Mouse (Mus musculus): Measurements from ENCODE around the gene March7. TPM values are rescaled to one million over a fixed set of nuclear protein-coding genes. Genes with fewer than 3 reads are reported as not detected.

The March7 gene
- polyA plus RNA-seq, 1 experiment from 2014 or later: 48.5 TPM

GRCm38 (mm10) chr2:60221954-60222353 lies 12.3 kb downstream of the March7 start:
- no peak overlapping the region for H3K27ac ChIP-seq (ENCODE audit: low read depth, low read length)
- H3K9me3 ChIP-seq (ENCODE audit: control insufficient read depth, low read length): no peaks in the 10 kb centered on the region
- no peak overlapping the region for H3K4me2 ChIP-seq
- peaks cover 4% of the 10 kb centered on the region; the same call in 1 of the 2 replicates for H3K36me3 ChIP-seq (ENCODE audit: control insufficient read depth, insufficient read depth, low read length)
- ATAC-seq (replicated peaks; ENCODE audit: low FRiP score): no peak
- peaks cover 3% of the 10 kb centered on the region; the same call in 1 of the 2 replicates for H3K4me1 ChIP-seq (replicated peaks; ENCODE audit: control insufficient read depth, insufficient read depth, low read length)
- H3K27me3 ChIP-seq (replicated peaks; ENCODE audit: control insufficient read depth, insufficient read depth, low read length): no peaks in the 10 kb centered on the region
- no peak for DNase-seq (ENCODE audit: low spot score)
- no peak overlapping the region for H3K4me3 ChIP-seq (ENCODE audit: low read depth, low read length)
- no peak overlapping the region for H3K9ac ChIP-seq (ENCODE audit: low read depth, low read length)
- WGBS: 98% methylated on average over 2 of the region's 2 CpGs

DNA sequence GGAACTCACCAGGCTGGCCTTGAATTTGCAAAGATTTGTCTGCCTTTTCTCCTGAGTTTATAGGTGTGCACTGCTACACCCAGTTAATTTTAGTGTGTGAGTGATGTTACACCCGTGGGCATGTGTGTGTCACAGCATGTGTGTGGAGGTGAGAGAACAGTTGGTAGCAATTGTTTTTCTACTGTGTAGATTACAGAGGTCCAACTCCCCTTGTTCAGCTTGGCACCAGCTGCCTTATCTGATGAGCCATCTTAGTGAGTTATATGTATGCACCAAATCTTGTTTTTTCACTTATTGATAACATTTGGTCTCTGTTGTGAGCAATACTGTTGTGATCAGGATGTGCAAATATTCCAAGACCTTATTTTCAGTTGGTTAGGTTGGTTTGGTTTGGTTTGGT lies 13.8 kb downstream of the March7 start:
- Histone ChIP-seq H3K27ac (ENCODE audit: low read depth, low read length) (no peak overlapping the region), H3K27me3 (replicated peaks; ENCODE audit: control insufficient read depth, insufficient read depth, low read length) (no peaks in the 10 kb centered on the region), H3K4me3 (ENCODE audit: low read depth, low read length) (no peak overlapping the region), H3K4me1 (replicated peaks; ENCODE audit: control insufficient read depth, insufficient read depth, low read length) (peaks cover 4% of the 10 kb centered on the region), H3K9ac (ENCODE audit: low read depth, low read length) (no peak overlapping the region), H3K36me3 (ENCODE audit: control insufficient read depth, insufficient read depth, low read length) (peaks cover 4% of the 10 kb centered on the region; the same call in 1 of the 2 replicates), H3K4me2 (no peak overlapping the region), H3K9me3 (ENCODE audit: control insufficient read depth, low read length) (no peaks in the 10 kb centered on the region)
- DNase-seq (ENCODE audit: low spot score) (no peak), ATAC-seq (replicated peaks; ENCODE audit: low FRiP score) (no peak)
- 89% methylated on average over 1 of the region's 1 CpGs for WGBS

GRCm38 (mm10) chr2:60228470-60228869 lies 18.8 kb downstream of the March7 start:
- Histone ChIP-seq H3K4me1 (replicated peaks; ENCODE audit: control insufficient read depth, insufficient read depth, low read length) (peaks cover 4% of the 10 kb centered on the region), H3K4me3 (ENCODE audit: low read depth, low read length) (no peak overlapping the region), H3K9ac (ENCODE audit: low read depth, low read length) (no peak overlapping the region), H3K36me3 (ENCODE audit: control insufficient read depth, insufficient read depth, low read length) (peaks cover 17% of the 10 kb centered on the region; the same call in 1 of the 2 replicates), H3K27ac (ENCODE audit: low read depth, low read length) (no peak overlapping the region), H3K27me3 (replicated peaks; ENCODE audit: control insufficient read depth, insufficient read depth, low read length) (no peaks in the 10 kb centered on the region), H3K4me2 (no peak overlapping the region), H3K9me3 (ENCODE audit: control insufficient read depth, low read length) (no peaks in the 10 kb centered on the region)
- no peak for DNase-seq (ENCODE audit: low spot score)
- whole genome bisulfite sequencing: 87% methylated on average over 1 of the region's 1 CpGs
- 0 out of 2 replicates have a peak, but pooled peaks have one; percentile 43 for ATAC-seq (replicated peaks; ENCODE audit: low FRiP score)

DNA sequence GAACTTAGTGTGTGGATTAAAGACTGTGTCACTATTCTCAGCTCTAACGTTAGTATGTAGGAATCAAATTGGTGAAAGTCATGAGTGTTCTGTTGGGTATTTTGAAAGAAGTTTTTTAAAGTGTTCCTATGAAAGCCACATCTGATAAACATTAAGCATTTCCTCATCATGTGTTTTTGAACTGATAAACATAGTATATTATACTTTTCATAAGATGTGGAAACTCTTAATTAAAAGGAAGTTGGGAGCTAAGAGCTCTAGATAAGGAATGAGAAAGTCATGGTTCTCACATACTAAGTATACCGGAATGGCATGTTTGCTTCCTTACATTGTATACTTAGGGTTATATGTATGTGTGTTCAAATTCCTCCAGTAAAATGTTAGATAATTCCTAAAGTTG lies 20.7 kb downstream of the March7 start:
- no peak overlapping the region for H3K4me3 ChIP-seq (ENCODE audit: low read depth, low read length)
- H3K4me1 ChIP-seq (replicated peaks; ENCODE audit: control insufficient read depth, insufficient read depth, low read length): peaks cover 4% of the 10 kb centered on the region
- DNase-seq (ENCODE audit: low spot score): no peak
- no peak for ATAC-seq (replicated peaks; ENCODE audit: low FRiP score)
- H3K9ac ChIP-seq (ENCODE audit: low read depth, low read length): no peak overlapping the region
- H3K9me3 ChIP-seq (ENCODE audit: control insufficient read depth, low read length): no peaks in the 10 kb centered on the region
- no peak overlapping the region for H3K4me2 ChIP-seq
- no peak overlapping the region for H3K27ac ChIP-seq (ENCODE audit: low read depth, low read length)
- no peaks in the 10 kb centered on the region for H3K27me3 ChIP-seq (replicated peaks; ENCODE audit: control insufficient read depth, insufficient read depth, low read length)
- peaks cover 22% of the 10 kb centered on the region; the same call in 1 of the 2 replicates for H3K36me3 ChIP-seq (ENCODE audit: control insufficient read depth, insufficient read depth, low read length)
- 84% methylated on average over 2 of the region's 2 CpGs for WGBS

DNA sequence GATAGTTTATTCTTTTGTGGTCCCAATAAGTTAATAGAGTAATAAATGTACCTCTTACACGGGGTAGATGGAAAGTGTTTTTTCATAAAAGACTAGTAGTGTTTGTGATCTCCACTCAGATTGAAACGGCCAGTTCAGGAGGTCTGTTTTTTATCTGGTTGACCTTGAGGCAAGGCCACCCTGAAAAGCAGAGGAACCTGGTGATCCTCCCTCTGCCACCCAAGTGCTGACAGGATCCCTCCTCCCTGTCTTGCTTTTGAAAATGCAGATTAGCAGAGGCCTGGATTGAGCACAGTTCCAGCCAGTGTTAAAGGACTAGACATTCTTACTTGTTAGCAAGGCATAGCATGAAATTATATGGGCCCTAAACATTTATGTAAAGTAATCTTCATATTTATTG lies 23.5 kb downstream of the March7 start:
- Histone ChIP-seq H3K4me3 (ENCODE audit: low read depth, low read length) (no peak overlapping the region), H3K9me3 (ENCODE audit: control insufficient read depth, low read length) (no peaks in the 10 kb centered on the region), H3K9ac (ENCODE audit: low read depth, low read length) (no peak overlapping the region), H3K4me1 (replicated peaks; ENCODE audit: control insufficient read depth, insufficient read depth, low read length) (no peaks in the 10 kb centered on the region), H3K4me2 (no peak overlapping the region), H3K27me3 (replicated peaks; ENCODE audit: control insufficient read depth, insufficient read depth, low read length) (no peaks in the 10 kb centered on the region), H3K36me3 (ENCODE audit: control insufficient read depth, insufficient read depth, low read length) (peaks cover 32% of the 10 kb centered on the region), H3K27ac (ENCODE audit: low read depth, low read length) (no peak overlapping the region)
- WGBS: 54% methylated on average over 2 of the region's 2 CpGs
- DNase-seq (ENCODE audit: low spot score): no peak
- no peak for ATAC-seq (replicated peaks; ENCODE audit: low FRiP score)

DNA sequence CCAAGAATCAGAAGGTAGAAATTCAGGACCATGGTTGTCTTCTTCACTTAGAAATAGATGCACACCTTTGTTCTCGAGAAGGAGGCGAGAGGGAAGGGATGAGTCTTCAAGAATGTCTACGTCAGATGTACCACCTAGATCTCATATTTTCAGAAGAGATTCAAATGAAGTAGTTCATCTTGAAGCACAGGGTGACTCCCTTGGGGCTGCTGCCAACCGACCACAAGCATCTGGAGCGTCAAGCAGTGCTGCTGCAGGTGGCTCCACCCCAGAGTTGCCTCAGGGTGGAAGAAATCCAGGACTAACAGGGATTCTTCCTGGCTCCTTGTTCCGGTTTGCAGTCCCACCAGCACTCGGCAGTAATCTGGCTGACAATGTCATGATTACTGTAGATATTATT lies 24.8 kb downstream of the March7 start:
- DNase-seq (ENCODE audit: low spot score) (no peak), ATAC-seq (replicated peaks; ENCODE audit: low FRiP score) (no peak)
- no peaks in the 10 kb centered on the region for H3K27me3 ChIP-seq (replicated peaks; ENCODE audit: control insufficient read depth, insufficient read depth, low read length)
- peaks cover 38% of the 10 kb centered on the region for H3K36me3 ChIP-seq (ENCODE audit: control insufficient read depth, insufficient read depth, low read length)
- WGBS: 94% methylated on average over 7 of the region's 7 CpGs
- H3K27ac ChIP-seq (ENCODE audit: low read depth, low read length): no peak overlapping the region
- no peak overlapping the region for H3K9ac ChIP-seq (ENCODE audit: low read depth, low read length)
- no peaks in the 10 kb centered on the region for H3K9me3 ChIP-seq (ENCODE audit: control insufficient read depth, low read length)
- H3K4me2 ChIP-seq: no peak overlapping the region
- no peak overlapping the region for H3K4me3 ChIP-seq (ENCODE audit: low read depth, low read length)
- H3K4me1 ChIP-seq (replicated peaks; ENCODE audit: control insufficient read depth, insufficient read depth, low read length): no peaks in the 10 kb centered on the region

- Histone ChIP-seq H3K27me3 (replicated peaks; ENCODE audit: control insufficient read depth, insufficient read depth, low read length) (no peaks in the 10 kb centered on the region), H3K9me3 (ENCODE audit: control insufficient read depth, low read length) (no peaks in the 10 kb centered on the region), H3K27ac (ENCODE audit: low read depth, low read length) (no peak overlapping the region), H3K36me3 (ENCODE audit: control insufficient read depth, insufficient read depth, low read length) (peaks cover 8% of the 10 kb centered on the region; the same call in 1 of the 2 replicates), H3K4me3 (ENCODE audit: low read depth, low read length) (no peak overlapping the region), H3K4me2 (no peak overlapping the region), H3K9ac (ENCODE audit: low read depth, low read length) (no peak overlapping the region), H3K4me1 (replicated peaks; ENCODE audit: control insufficient read depth, insufficient read depth, low read length) (no peaks in the 10 kb centered on the region)
- no peak for DNase-seq (ENCODE audit: low spot score)
- ATAC-seq (replicated peaks; ENCODE audit: low FRiP score): no peak
- WGBS: 82% methylated on average over 4 of the region's 4 CpGs
These were observed 43.1 kb downstream of the March7 start for GRCm38 (mm10) chr2:60252782-60253181.

DNA sequence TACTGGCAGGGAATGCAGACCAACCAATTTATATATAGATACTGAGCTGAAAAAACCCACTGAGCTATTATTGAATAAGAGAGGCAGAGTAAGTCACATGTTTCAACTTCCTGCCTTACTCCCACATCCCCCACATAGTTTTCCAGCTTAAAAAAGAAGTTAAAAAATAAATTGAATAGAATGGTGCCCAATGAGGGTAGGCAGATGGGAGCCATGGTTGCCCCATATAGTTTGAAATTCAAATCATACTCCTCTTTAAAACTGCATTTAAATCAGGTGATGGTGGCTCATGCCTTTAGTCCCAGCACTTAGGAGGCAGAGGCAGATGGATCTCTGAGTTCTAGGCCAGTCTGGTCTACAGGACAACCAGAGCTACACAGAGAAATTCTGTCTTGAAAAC lies 43.8 kb downstream of the March7 start:
- no peak for ATAC-seq (replicated peaks; ENCODE audit: low FRiP score)
- Histone ChIP-seq H3K4me3 (ENCODE audit: low read depth, low read length) (no peak overlapping the region), H3K9ac (ENCODE audit: low read depth, low read length) (no peak overlapping the region), H3K36me3 (ENCODE audit: control insufficient read depth, insufficient read depth, low read length) (peaks cover 8% of the 10 kb centered on the region; the same call in 1 of the 2 replicates), H3K9me3 (ENCODE audit: control insufficient read depth, low read length) (no peaks in the 10 kb centered on the region), H3K4me1 (replicated peaks; ENCODE audit: control insufficient read depth, insufficient read depth, low read length) (no peaks in the 10 kb centered on the region), H3K4me2 (no peak overlapping the region), H3K27me3 (replicated peaks; ENCODE audit: control insufficient read depth, insufficient read depth, low read length) (no peaks in the 10 kb centered on the region), H3K27ac (ENCODE audit: low read depth, low read length) (no peak overlapping the region)
- no peak for DNase-seq (ENCODE audit: low spot score)

GRCm38 (mm10) chr2:60256751-60257150 lies 47.1 kb downstream of the March7 start:
- WGBS: 79% methylated on average over 2 of the region's 2 CpGs
- H3K4me3 ChIP-seq (ENCODE audit: low read depth, low read length): no peak overlapping the region
- H3K9me3 ChIP-seq (ENCODE audit: control insufficient read depth, low read length): no peaks in the 10 kb centered on the region
- H3K27me3 ChIP-seq (replicated peaks; ENCODE audit: control insufficient read depth, insufficient read depth, low read length): no peaks in the 10 kb centered on the region
- no peak overlapping the region for H3K9ac ChIP-seq (ENCODE audit: low read depth, low read length)
- ATAC-seq (replicated peaks; ENCODE audit: low FRiP score) (no peak), DNase-seq (ENCODE audit: low spot score) (no peak)
- H3K4me2 ChIP-seq: no peak overlapping the region
- no peaks in the 10 kb centered on the region for H3K4me1 ChIP-seq (replicated peaks; ENCODE audit: control insufficient read depth, insufficient read depth, low read length)
- H3K27ac ChIP-seq (ENCODE audit: low read depth, low read length): no peak overlapping the region
- peaks cover 3% of the 10 kb centered on the region; the same call in 1 of the 2 replicates for H3K36me3 ChIP-seq (ENCODE audit: control insufficient read depth, insufficient read depth, low read length)
